In genomic region chr10:70963599-70964193, GRCm38 (mm10) we compare ENCODE assay signal across 9 mouse cellular contexts.
A peak's percentile ranks its signal among the peaks of the same experiment; 100 is the strongest.
DNase-seq lines count a peak whose midpoint lies in the region; ATAC-seq and TF ChIP-seq lines count a peak whose summit lies in the region.
"Had no signal": no experiment of that assay in that cellular context is flagged by ENCODE, and none has a peak within 500 bp of the region (broad histone marks: within the 10 kb centered on the region; RNA-seq: fewer than 3 reads in every experiment).

No protein-coding gene starts in this region.

- WGBS in kidney, embryonic 15.5 days, result 59% methylated on average over 8 of the region's 8 CpGs

- no peaks in the 10 kb centered on the region for H3K27me3 ChIP-seq in kidney, embryonic 15.5 days
- no peaks in the 10 kb centered on the region for H3K27me3 ChIP-seq in G1E (ENCODE audit: insufficient read depth, low read length)
- H3K27me3 ChIP-seq: lung, embryonic 15.5 days had no signal

- peak; percentile 23 for DNase-seq in kidney, adult 18-20 months
- DNase-seq in 416B (ENCODE audit: low read depth), result peak; percentile 59
- DNase-seq in G1E (ENCODE audit: low spot score), result peak; percentile 1
- peak; percentile 90 for DNase-seq in embryo, embryonic 10.5 days (ENCODE audit: low spot score)
- peak; percentile 67 for DNase-seq in lung, postnatal 10 days
- DNase-seq in T-cell, adult 2 months (ENCODE audit: low spot score), result no peak

- 0 out of 2 replicates have a peak, but pooled peaks have one; percentile 12 for TF ChIP-seq CTCF in G1E (IDR thresholded peaks at IDR 0.05; ENCODE audit: low read depth, low read length)

- peaks cover 1% of the 10 kb centered on the region for H3K36me3 ChIP-seq in kidney, embryonic 15.5 days
- no peaks in the 10 kb centered on the region for H3K36me3 ChIP-seq in G1E (replicated peaks)
- H3K36me3 ChIP-seq: lung, embryonic 15.5 days had no signal

- no peaks in the 10 kb centered on the region for H3K9me3 ChIP-seq in kidney, embryonic 15.5 days (replicated peaks)
- peaks cover 66% of the 10 kb centered on the region for H3K9me3 ChIP-seq in G1E (replicated peaks)
- H3K9me3 ChIP-seq: lung, embryonic 15.5 days had no signal

- H3K4me1 ChIP-seq in kidney, embryonic 15.5 days, result peaks cover 14% of the 10 kb centered on the region
- H3K4me1 ChIP-seq in G1E (ENCODE audit: insufficient read depth, low read depth, low read length), result no peaks in the 10 kb centered on the region

- no peak for ATAC-seq in kidney, embryonic 15.5 days (replicated peaks; ENCODE audit: low FRiP score)
- ATAC-seq in G1E (ENCODE audit: extremely low read depth, insufficient number of reproducible peaks, low FRiP score, poor library complexity, severe bottlenecking), result no peak; the same call in 1 of the 2 replicates
- no peak for ATAC-seq in erythroblast, adult 5-6 weeks (replicated peaks; ENCODE audit: low FRiP score, poor library complexity, severe bottlenecking)

- H3K4me2 ChIP-seq in kidney, embryonic 15.5 days, result no peak overlapping the region
- H3K4me2 ChIP-seq: lung, embryonic 15.5 days had no signal

- no peak overlapping the region for H3K27ac ChIP-seq in kidney, embryonic 15.5 days
- H3K27ac ChIP-seq: lung, embryonic 15.5 days had no signal

- no peak overlapping the region for H3K9ac ChIP-seq in kidney, embryonic 15.5 days
- H3K9ac ChIP-seq: lung, embryonic 15.5 days had no signal

- no peak overlapping the region for H3K4me3 ChIP-seq in kidney, embryonic 15.5 days (replicated peaks)
- no peak overlapping the region for H3K4me3 ChIP-seq in G1E (ENCODE audit: low read depth, low read length)
- H3K4me3 ChIP-seq: lung, embryonic 15.5 days had no signal
